Mouse (Mus musculus) kidney, embryonic 16.5 days (tissue): ENCODE data around the gene Large2. TPM values are rescaled to one million over a fixed set of nuclear protein-coding genes. Genes with fewer than 3 reads are reported as not detected.
A peak's percentile ranks its signal among the peaks of the same experiment; 100 is the strongest.

Source experiments
- ATAC-seq: fragments of 200-750 bp; cut with Nextera tagmentation; 2 replicates; pipeline ENCODE4 v1.8.0; 2017; ENCODE audit warnings: moderate TSS enrichment; ENCODE audit not compliant: low FRiP score, low TSS enrichment
- H3K27ac ChIP-seq: fragments of 300-500 bp; sonication (generic); 2 replicates; pipeline ENCODE4 v1.5.1; 2014; ENCODE audit warnings: low read length
- H3K27me3 ChIP-seq: fragments of 300-500 bp; sonication (generic); 2 replicates; pipeline ENCODE4 v1.6.1; 2014; ENCODE audit warnings: low read length, control low read depth, mixed read lengths; ENCODE audit not compliant: insufficient read depth
- H3K36me3 ChIP-seq: fragments of 300-500 bp; sonication (generic); 2 replicates; pipeline ENCODE4 v1.6.1; 2014; ENCODE audit warnings: low read length, control low read depth, mixed read lengths; ENCODE audit not compliant: insufficient read depth
- H3K4me1 ChIP-seq: fragments of 300-500 bp; sonication (generic); 2 replicates; pipeline ENCODE4 v1.6.1; 2014; ENCODE audit warnings: low read length, control low read depth, mixed read lengths; ENCODE audit not compliant: insufficient read depth
- H3K4me2 ChIP-seq: fragments of 300-500 bp; sonication (generic); replicated peaks from 2 replicates; pipeline ENCODE4 v1.6.1; 2014; ENCODE audit warnings: low read depth, low read length
- H3K4me3 ChIP-seq: fragments of 300-500 bp; sonication (generic); 2 replicates; pipeline ENCODE4 v1.5.1; 2014; ENCODE audit warnings: mild to moderate bottlenecking, low read length
- H3K9ac ChIP-seq: fragments of 300-500 bp; sonication (generic); replicated peaks from 2 replicates; pipeline ENCODE4 v1.6.1; 2014; ENCODE audit warnings: low read length
- H3K9me3 ChIP-seq: fragments of 300-500 bp; sonication (generic); 2 replicates; pipeline ENCODE4 v1.6.1; 2016; ENCODE audit warnings: low read length, control low read depth
- WGBS: fragments of 180-500 bp; shearing (Covaris S2); extraction: QIAGEN DNeasy Blood & Tissue Kit; methylation state at CpG from one replicate; pipeline ENCODE4 v1.1.7; 2014; 5-methylcytosine and 5-hydroxymethylcytosine counted together
- polyA plus RNA-seq: library from polyadenylated mRNA; unstranded; fragments of >200 nt; fragmentation: Nextera tagmentation; extraction: Ambion mirVana; gene quantifications from 2 replicates; pipeline ENCODE4 v1.2.1, GENCODE M21; 2015

Large2 gene
- 34.9 and 35.8 TPM in 2 replicates for polyA plus RNA-seq

DNA sequence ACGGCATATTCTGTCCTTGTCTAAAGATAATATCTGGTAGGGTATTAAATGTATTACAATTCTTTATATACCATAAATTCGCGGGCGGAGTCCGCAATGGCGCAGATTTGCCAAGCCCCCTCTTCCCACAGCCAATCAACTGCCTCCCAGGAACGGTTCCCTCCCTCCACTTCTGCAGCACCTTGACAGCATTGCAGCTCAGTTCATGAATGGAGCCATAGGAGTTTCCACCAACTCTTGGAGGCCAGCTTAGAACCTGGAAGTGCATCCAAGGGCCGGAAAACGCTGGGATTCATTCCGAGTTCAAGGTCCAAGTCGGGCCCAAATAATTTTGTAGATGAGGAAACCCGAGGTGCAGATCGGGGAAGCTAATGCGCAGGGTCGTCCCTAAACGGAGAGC, at the start of gene Large2, which contains the start of gene Pex16:
Large2 (minus strand) TSS at position 356 of the 400 bp plus-strand sequence.
Pex16 (plus strand) TSS at position 163 of the 400 bp plus-strand sequence.
- H3K27ac ChIP-seq, result peak within 1 kb of the TSS; percentile 96
- WGBS, result 1% methylated on average over 16 of the region's 16 CpGs
- peak within 1 kb of the TSS; percentile 77 for H3K4me3 ChIP-seq
- H3K4me2 ChIP-seq, result peak within 1 kb of the TSS; percentile 90
- H3K27me3 ChIP-seq, result 0 out of 2 replicates have a peak, but pooled peaks cover 5% of the 10 kb centered on the region
- peaks cover 52% of the 10 kb centered on the region for H3K4me1 ChIP-seq
- no peaks in the 10 kb centered on the region for H3K9me3 ChIP-seq
- peaks cover 8% of the 10 kb centered on the region for H3K36me3 ChIP-seq
- no peak for ATAC-seq
- peak within 1 kb of the TSS; percentile 69 for H3K9ac ChIP-seq

GRCm38 (mm10) chr2:92423702-92424461, 49.2 kb upstream of the Large2 start:
- WGBS, result 86% methylated on average over 9 of the region's 9 CpGs
- Histone ChIP-seq H3K4me1 (peaks cover 20% of the 10 kb centered on the region; the same call in 1 of the 2 replicates), H3K9me3 (no peaks in the 10 kb centered on the region), H3K4me2 (no peak overlapping the region), H3K27ac (peak overlapping the region; percentile 11), H3K4me3 (no peak overlapping the region), H3K9ac (no peak overlapping the region), H3K27me3 (no peaks in the 10 kb centered on the region), H3K36me3 (peaks cover 58% of the 10 kb centered on the region)
- ATAC-seq, result 0 out of 2 replicates have a peak, but pooled peaks have one; percentile 29

- no peak overlapping the region for H3K4me2 ChIP-seq
- peaks cover 14% of the 10 kb centered on the region; the same call in 1 of the 2 replicates for H3K4me1 ChIP-seq
- no peaks in the 10 kb centered on the region for H3K27me3 ChIP-seq
- H3K4me3 ChIP-seq, result no peak overlapping the region
- H3K36me3 ChIP-seq, result peaks cover 58% of the 10 kb centered on the region
- H3K9me3 ChIP-seq, result no peaks in the 10 kb centered on the region
- H3K9ac ChIP-seq, result no peak overlapping the region
- ATAC-seq, result no peak
- 91% methylated on average over 9 of the region's 9 CpGs for WGBS
- H3K27ac ChIP-seq, result no peak overlapping the region
Measured at GRCm38 (mm10) chr2:92423156-92423555, 48.5 kb upstream of the Large2 start.

DNA sequence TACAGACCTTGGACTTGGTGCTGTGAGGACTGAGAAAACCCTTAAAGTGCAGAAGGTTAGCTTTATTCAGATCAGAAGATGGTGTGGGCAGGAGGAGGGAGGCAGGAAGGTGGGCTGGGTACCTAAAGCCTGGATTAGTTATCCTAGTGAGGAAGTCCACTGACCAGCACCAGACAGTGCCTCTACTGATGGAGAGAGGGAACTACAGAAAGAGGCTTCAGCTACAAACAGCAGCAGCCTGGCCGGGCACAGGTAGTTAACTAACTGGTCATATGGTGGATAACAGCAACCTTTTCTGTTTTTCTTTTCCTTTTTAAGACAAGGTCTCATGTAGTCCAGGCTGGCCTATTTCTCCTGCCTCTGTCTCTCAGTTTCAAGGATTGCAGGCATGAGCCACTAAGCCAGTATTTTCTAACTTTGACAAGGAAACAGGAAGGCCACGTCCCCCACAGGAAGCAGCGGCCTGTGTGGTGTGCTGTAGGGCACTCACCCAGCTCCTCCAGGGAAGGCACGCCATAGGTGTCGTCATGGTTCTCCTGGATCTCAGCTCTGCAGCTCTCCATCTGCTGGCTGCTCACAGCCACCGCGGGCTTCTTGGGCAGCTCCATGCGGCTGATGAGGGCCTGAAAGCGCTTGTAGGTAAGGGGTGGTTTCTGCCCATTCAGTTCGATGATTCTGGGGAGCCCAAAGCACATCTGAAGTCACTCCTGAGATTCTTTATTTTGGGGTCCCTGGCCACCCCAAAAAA, 47.9 kb upstream of the Large2 start:
- Histone ChIP-seq H3K4me3 (no peak overlapping the region), H3K27ac (no peak overlapping the region), H3K36me3 (peaks cover 61% of the 10 kb centered on the region), H3K27me3 (no peaks in the 10 kb centered on the region), H3K9ac (no peak overlapping the region), H3K4me1 (peaks cover 8% of the 10 kb centered on the region; the same call in 1 of the 2 replicates), H3K9me3 (no peaks in the 10 kb centered on the region), H3K4me2 (no peak overlapping the region)
- ATAC-seq, result no peak
- 64% methylated on average over 10 of the region's 10 CpGs for WGBS

DNA sequence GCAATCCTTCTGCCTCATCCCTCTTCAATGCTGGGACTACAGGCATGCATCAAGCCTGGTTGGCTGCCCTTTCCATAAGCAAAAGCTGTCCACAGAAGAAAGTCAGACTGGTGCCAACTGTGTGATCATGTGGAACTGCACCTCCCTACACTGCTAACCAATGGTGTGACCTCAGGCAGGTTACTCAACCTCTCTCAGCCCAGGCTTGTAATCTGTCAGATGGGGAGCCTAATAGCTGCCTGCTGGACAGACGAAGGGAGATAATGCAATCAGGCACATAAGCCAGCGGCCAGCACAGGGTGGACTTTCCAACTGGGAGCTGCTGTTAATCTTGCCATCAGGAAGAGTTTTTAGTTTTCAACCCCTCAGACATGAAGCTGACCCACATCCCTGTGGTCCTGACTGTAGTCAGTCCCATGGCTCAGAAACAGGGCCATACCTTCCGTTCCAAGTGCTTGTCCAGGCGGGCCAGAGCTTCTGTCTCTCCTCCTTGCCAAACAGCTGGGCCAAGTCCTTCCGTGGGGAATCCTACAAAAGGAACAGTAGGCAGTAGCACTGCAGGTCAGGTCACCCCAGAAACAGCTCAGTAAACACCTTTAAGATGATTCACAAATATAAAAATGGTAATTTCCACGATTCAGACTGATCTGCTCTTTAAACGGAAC, 47.2 kb upstream of the Large2 start:
- WGBS, result 90% methylated on average over 7 of the region's 7 CpGs
- H3K36me3 ChIP-seq, result peaks cover 62% of the 10 kb centered on the region
- ATAC-seq, result no peak

GRCm38 (mm10) chr2:92411705-92412104, 37.0 kb upstream of the Large2 start:
- Histone ChIP-seq H3K4me1 (no peaks in the 10 kb centered on the region), H3K9me3 (no peaks in the 10 kb centered on the region), H3K36me3 (peaks cover 75% of the 10 kb centered on the region), H3K4me2 (no peak overlapping the region), H3K27ac (no peak overlapping the region), H3K4me3 (no peak overlapping the region), H3K9ac (no peak overlapping the region), H3K27me3 (no peaks in the 10 kb centered on the region)
- no peak for ATAC-seq
- 90% methylated on average over 10 of the region's 10 CpGs for WGBS

More for the DNA sequence above, 47.2 kb upstream of the Large2 start:
- no peaks in the 10 kb centered on the region for H3K27me3 ChIP-seq
- no peak overlapping the region for H3K9ac ChIP-seq
- H3K4me1 ChIP-seq, result peaks cover 4% of the 10 kb centered on the region; the same call in 1 of the 2 replicates
- no peaks in the 10 kb centered on the region for H3K9me3 ChIP-seq
- H3K27ac ChIP-seq, result no peak overlapping the region
- no peak overlapping the region for H3K4me2 ChIP-seq
- no peak overlapping the region for H3K4me3 ChIP-seq

GRCm38 (mm10) chr2:92408309-92409045, 33.8 kb upstream of the Large2 start:
- Histone ChIP-seq H3K27ac (no peak overlapping the region), H3K27me3 (no peaks in the 10 kb centered on the region), H3K4me3 (no peak overlapping the region), H3K36me3 (peaks cover 59% of the 10 kb centered on the region), H3K4me1 (no peaks in the 10 kb centered on the region), H3K9me3 (no peaks in the 10 kb centered on the region), H3K4me2 (no peak overlapping the region), H3K9ac (no peak overlapping the region)
- 0 out of 2 replicates have a peak, but pooled peaks have one; percentile 39 for ATAC-seq
- 84% methylated on average over 18 of the region's 18 CpGs for WGBS

DNA sequence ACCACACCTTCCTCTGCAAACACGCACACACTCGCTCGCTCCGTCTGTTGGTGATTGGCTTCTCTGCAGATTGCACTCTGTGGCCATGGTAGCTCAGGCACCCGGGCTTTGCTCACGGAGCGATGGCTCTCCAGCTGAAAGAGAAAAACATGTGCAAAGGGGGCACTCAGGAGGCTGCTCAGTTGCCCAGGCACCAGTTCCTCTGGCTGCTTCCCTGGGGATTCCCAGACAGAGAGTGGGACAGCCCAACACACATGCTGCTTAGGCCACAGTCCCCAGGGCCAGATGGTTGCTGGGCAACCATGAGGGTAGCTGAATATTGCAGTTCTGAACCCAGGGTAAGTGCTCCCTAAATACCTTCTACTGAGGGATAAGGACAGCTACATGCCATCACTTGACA, 31.0 kb upstream of the Large2 start:
- no peak overlapping the region for H3K27ac ChIP-seq
- WGBS, result 90% methylated on average over 7 of the region's 7 CpGs
- no peak overlapping the region for H3K4me2 ChIP-seq
- no peak overlapping the region for H3K9ac ChIP-seq
- no peaks in the 10 kb centered on the region for H3K9me3 ChIP-seq
- H3K4me3 ChIP-seq, result no peak overlapping the region
- no peaks in the 10 kb centered on the region for H3K27me3 ChIP-seq
- H3K36me3 ChIP-seq, result peaks cover 32% of the 10 kb centered on the region
- peaks cover 4% of the 10 kb centered on the region for H3K4me1 ChIP-seq
- ATAC-seq, result no peak

GRCm38 (mm10) chr2:92404737-92405136, 30.1 kb upstream of the Large2 start:
- Histone ChIP-seq H3K27ac (no peak overlapping the region), H3K27me3 (no peaks in the 10 kb centered on the region), H3K9me3 (no peaks in the 10 kb centered on the region), H3K4me2 (no peak overlapping the region), H3K4me3 (no peak overlapping the region), H3K9ac (no peak overlapping the region), H3K36me3 (peaks cover 23% of the 10 kb centered on the region), H3K4me1 (peaks cover 8% of the 10 kb centered on the region)
- ATAC-seq, result no peak
- 75% methylated on average over 6 of the region's 6 CpGs for WGBS
